Mouse (Mus musculus) forebrain, postnatal 0 days (tissue): ENCODE data around the gene Napsa. TPM values are rescaled to one million over a fixed set of nuclear protein-coding genes. Genes with fewer than 3 reads are reported as not detected.

Experiments used
- ATAC-seq: fragments of 200-750 bp; cut with Nextera tagmentation; 2 replicates; pipeline ENCODE4 v1.8.0; 2017; ENCODE audit warnings: mild to moderate bottlenecking, moderate library complexity
- DNase-seq: peaks from one replicate; pipeline ENCODE4 v3.0.0-alpha.2; 2015
- H3K27ac ChIP-seq: fragments of 300-500 bp; sonication (generic); 2 replicates; pipeline ENCODE4 v1.5.1; 2014; ENCODE audit warnings: low read depth, mild to moderate bottlenecking, antibody characterized with exemption, low read length, moderate library complexity, mixed read lengths
- H3K27me3 ChIP-seq: fragments of 300-500 bp; sonication (generic); 2 replicates; pipeline ENCODE4 v1.6.1; 2014; ENCODE audit warnings: mild to moderate bottlenecking, low read length, mixed read lengths; ENCODE audit not compliant: insufficient read depth
- H3K36me3 ChIP-seq: fragments of 300-500 bp; sonication (generic); 2 replicates; pipeline ENCODE4 v1.6.1; 2014; ENCODE audit warnings: mild to moderate bottlenecking, moderate library complexity; ENCODE audit not compliant: insufficient read depth
- H3K4me1 ChIP-seq: fragments of 300-500 bp; sonication (generic); 2 replicates; pipeline ENCODE4 v1.6.1; 2014; ENCODE audit warnings: antibody characterized with exemption; ENCODE audit not compliant: insufficient read depth
- H3K4me2 ChIP-seq: fragments of 300-500 bp; sonication (generic); 2 replicates; pipeline ENCODE4 v1.6.1; 2014; ENCODE audit warnings: low read depth, mild to moderate bottlenecking, moderate library complexity
- H3K4me3 ChIP-seq: fragments of 300-500 bp; sonication (generic); 2 replicates; pipeline ENCODE4 v1.5.1; 2014; ENCODE audit warnings: low read depth, low read length, mixed read lengths
- H3K9ac ChIP-seq: fragments of 300-500 bp; sonication (generic); 2 replicates; pipeline ENCODE4 v1.6.1; 2014; ENCODE audit warnings: mild to moderate bottlenecking
- H3K9me3 ChIP-seq: fragments of 300-500 bp; sonication (generic); 2 replicates; pipeline ENCODE4 v1.6.1; 2016; ENCODE audit warnings: low read length
- CTCF ChIP-seq: sonication (generic); IDR thresholded peaks from 2 replicates; pipeline ENCODE4 v1.5.1; 2016; ENCODE audit warnings: antibody characterized with exemption, control low read depth, low read depth
- WGBS: fragments of 180-500 bp; shearing (Covaris S2); extraction: QIAGEN DNeasy Blood & Tissue Kit; methylation state at CpG from one replicate; pipeline ENCODE4 v1.1.7; 2014; 5-methylcytosine and 5-hydroxymethylcytosine counted together
- polyA plus RNA-seq: library from polyadenylated mRNA; unstranded; fragments of >200 nt; fragmentation: Nextera tagmentation; extraction: Ambion mirVana; gene quantifications from 2 replicates; pipeline ENCODE4 v1.2.1, GENCODE M21; 2015
- total RNA-seq: library from RNA; depleted of rRNA; stranded (reverse); fragments of >200 nt; gene quantifications from 2 replicates; pipeline ENCODE4 v1.2.3, GENCODE M21; 2014

Gene Napsa
- total and polyA plus RNA-seq, 2 experiments from 2014 or later, result 0.24 to 0.71 TPM

DNA sequence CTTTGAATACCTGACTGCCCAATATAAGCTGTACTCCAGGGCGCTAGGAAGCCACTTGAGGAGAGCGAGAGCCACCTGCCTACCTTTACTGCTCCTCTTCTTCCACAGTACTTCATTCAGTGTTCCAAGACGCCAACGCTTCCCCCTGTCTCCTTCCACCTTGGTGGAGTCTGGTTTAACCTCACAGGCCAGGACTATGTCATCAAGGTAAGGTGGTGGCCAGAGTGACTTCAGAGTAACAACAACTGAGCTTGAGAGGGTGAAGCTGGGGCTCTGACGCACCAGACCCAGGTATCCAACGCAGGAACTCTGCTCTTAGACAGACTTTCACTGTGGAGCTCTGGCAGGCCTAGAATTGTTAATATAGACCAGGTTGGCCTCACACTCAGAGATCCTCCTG lies 13.4 kb downstream of the Napsa start:
- Histone ChIP-seq H3K36me3 (no peaks in the 10 kb centered on the region), H3K9me3 (no peaks in the 10 kb centered on the region), H3K4me3 (no peak overlapping the region), H3K4me1 (peaks cover 16% of the 10 kb centered on the region; the same call in 1 of the 2 replicates), H3K27me3 (no peaks in the 10 kb centered on the region), H3K4me2 (no peak overlapping the region), H3K9ac (no peak overlapping the region), H3K27ac (no peak overlapping the region)
- no peak for DNase-seq
- TF ChIP-seq CTCF, result no peak
- WGBS, result 92% methylated on average over 6 of the region's 6 CpGs
- no peak for ATAC-seq

DNA sequence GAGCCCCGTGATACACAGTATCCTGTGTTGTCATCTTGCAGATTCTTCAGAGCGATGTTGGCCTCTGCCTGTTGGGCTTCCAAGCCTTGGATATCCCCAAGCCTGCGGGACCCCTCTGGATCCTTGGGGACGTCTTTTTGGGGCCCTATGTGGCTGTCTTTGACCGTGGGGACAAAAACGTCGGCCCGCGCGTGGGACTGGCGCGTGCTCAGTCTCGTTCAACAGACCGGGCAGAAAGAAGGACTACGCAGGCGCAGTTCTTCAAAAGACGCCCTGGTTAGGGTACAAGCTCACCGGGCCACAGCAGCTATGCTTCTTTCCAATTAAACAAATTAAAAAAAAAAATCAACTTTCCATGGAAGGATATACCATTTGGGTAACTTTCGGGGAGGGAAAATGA lies 14.3 kb downstream of the Napsa start:
- H3K27ac ChIP-seq, result peak overlapping the region; percentile 68
- peaks cover 16% of the 10 kb centered on the region; the same call in 1 of the 2 replicates for H3K4me1 ChIP-seq
- no peak for TF ChIP-seq CTCF
- H3K27me3 ChIP-seq, result no peaks in the 10 kb centered on the region
- H3K36me3 ChIP-seq, result no peaks in the 10 kb centered on the region
- H3K4me2 ChIP-seq, result peak overlapping the region; percentile 97
- no peaks in the 10 kb centered on the region for H3K9me3 ChIP-seq
- DNase-seq (peak; percentile 91), ATAC-seq (peak; percentile 17; the same call in 1 of the 2 replicates)
- peak overlapping the region; percentile 50 for H3K4me3 ChIP-seq
- H3K9ac ChIP-seq, result peak overlapping the region; percentile 57
- 10% methylated on average over 19 of the region's 19 CpGs for WGBS

DNA sequence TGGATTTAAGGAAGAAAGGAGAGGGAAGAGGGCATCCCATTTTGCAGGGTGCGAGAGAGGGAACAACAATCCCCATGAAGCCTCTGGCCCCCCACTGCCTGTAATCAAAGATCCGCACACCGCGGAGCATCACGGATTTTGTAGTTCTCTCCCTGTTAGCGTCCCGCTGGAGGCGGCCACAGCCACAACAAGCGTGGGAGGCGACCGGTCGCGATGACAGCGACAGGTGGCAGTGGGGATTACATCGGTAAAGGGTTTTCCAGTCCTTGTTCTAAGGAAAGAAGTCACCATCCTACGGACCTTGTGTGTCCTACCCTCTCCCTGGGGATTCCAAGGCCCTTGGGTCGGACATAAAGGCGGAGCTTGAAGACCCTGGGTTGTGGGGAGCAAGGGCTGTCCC lies 14.8 kb downstream of the Napsa start:
- Histone ChIP-seq H3K4me1 (peaks cover 16% of the 10 kb centered on the region; the same call in 1 of the 2 replicates), H3K27me3 (peaks cover 3% of the 10 kb centered on the region), H3K36me3 (no peaks in the 10 kb centered on the region), H3K9ac (peak overlapping the region; percentile 57), H3K9me3 (no peaks in the 10 kb centered on the region), H3K4me3 (peak overlapping the region; percentile 50), H3K4me2 (peak overlapping the region; percentile 97), H3K27ac (peak overlapping the region; percentile 68; the same call in 1 of the 2 replicates)
- DNase-seq (peak; percentile 91), ATAC-seq (peak; percentile 61)
- 0% methylated on average over 18 of the region's 18 CpGs for WGBS
- TF ChIP-seq CTCF, result peak; percentile 29

DNA sequence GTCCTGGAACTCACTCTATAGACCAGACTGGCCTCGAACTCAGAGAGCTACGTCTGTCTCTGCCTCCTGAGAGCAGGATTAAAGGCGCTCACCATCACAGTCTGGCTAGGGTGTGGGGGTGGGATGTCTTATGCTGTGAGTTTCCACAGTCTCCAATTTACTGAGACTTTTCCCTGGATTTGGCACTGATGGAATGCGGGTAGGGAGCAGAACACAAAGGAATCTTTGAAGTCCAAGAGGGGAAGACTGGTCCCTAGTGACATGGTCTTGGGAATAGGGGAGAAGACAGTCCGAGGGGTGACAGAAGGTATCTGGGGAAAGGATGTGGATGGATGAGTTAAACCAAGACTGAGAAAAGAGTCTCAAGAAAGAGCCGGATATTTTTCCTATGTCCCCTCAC lies 15.5 kb downstream of the Napsa start:
- Histone ChIP-seq H3K36me3 (no peaks in the 10 kb centered on the region), H3K4me3 (peak overlapping the region; percentile 50), H3K9ac (peak overlapping the region; percentile 57; the same call in 1 of the 2 replicates), H3K4me2 (peak overlapping the region; percentile 97), H3K9me3 (no peaks in the 10 kb centered on the region), H3K27me3 (peaks cover 11% of the 10 kb centered on the region), H3K4me1 (peaks cover 18% of the 10 kb centered on the region; the same call in 1 of the 2 replicates), H3K27ac (no peak overlapping the region)
- DNase-seq (peak; percentile 5), ATAC-seq (no peak)
- WGBS, result 27% methylated on average over 6 of the region's 6 CpGs
- no peak for TF ChIP-seq CTCF

DNA sequence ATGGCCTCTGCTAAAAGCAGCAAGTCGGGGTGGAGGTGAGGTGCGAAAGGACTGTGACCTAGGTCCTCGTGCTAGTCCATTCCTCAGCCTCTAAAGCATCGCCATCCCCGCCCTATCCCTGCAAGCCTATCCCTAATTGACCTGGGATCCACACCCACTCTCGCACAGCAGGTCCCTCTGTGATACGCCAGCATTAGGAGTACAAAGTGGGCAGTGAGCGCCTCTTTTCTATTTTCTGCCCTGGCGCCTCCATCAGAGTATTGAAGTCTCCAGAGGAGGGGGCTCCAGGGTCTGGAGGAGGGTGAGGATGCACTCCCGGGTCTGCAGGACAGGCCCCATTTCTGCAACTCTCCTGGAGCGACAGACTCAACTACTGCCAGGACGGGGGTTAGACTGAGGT lies 16.2 kb downstream of the Napsa start:
- peaks cover 25% of the 10 kb centered on the region; the same call in 1 of the 2 replicates for H3K4me1 ChIP-seq
- DNase-seq, result no peak
- ATAC-seq, result no peak
- peak overlapping the region; percentile 47 for H3K4me3 ChIP-seq
- peak overlapping the region; percentile 97 for H3K4me2 ChIP-seq
- 8% methylated on average over 12 of the region's 12 CpGs for WGBS
- TF ChIP-seq CTCF, result no peak
- H3K36me3 ChIP-seq, result no peaks in the 10 kb centered on the region
- peaks cover 17% of the 10 kb centered on the region for H3K27me3 ChIP-seq
- H3K9ac ChIP-seq, result peak overlapping the region; percentile 53
- no peaks in the 10 kb centered on the region for H3K9me3 ChIP-seq
- H3K27ac ChIP-seq, result no peak overlapping the region

DNA sequence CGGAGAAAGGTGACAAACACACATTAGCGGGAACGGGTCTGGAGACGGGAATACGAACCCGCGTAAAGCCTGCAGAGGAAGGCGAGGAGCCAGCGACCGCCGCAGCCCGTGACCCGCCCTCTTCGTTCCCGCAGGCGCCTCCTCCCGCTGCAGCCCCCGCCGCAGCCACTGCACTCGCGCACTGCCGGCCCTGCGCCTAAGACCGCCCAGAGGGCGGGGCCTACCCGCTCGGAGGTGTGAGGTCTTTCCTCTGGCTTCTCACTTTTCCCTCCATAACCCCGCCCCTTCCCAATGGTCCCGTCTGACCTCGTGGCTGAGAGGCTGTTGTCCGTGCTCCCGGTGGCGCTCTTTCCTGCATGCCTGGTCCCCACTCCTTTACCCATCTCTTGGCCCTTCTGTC lies 17.0 kb downstream of the Napsa start:
- peak; percentile 32 for TF ChIP-seq CTCF
- peaks cover 30% of the 10 kb centered on the region; the same call in 1 of the 2 replicates for H3K4me1 ChIP-seq
- DNase-seq (peak; percentile 81), ATAC-seq (peak; percentile 10; the same call in 1 of the 2 replicates)
- H3K27me3 ChIP-seq, result peaks cover 17% of the 10 kb centered on the region
- peak overlapping the region; percentile 97 for H3K4me2 ChIP-seq
- H3K36me3 ChIP-seq, result no peaks in the 10 kb centered on the region
- WGBS, result 1% methylated on average over 28 of the region's 33 CpGs
- peak overlapping the region; percentile 53 for H3K9ac ChIP-seq
- H3K4me3 ChIP-seq, result peak overlapping the region; percentile 47
- H3K9me3 ChIP-seq, result no peaks in the 10 kb centered on the region
- peak overlapping the region; percentile 57 for H3K27ac ChIP-seq

DNA sequence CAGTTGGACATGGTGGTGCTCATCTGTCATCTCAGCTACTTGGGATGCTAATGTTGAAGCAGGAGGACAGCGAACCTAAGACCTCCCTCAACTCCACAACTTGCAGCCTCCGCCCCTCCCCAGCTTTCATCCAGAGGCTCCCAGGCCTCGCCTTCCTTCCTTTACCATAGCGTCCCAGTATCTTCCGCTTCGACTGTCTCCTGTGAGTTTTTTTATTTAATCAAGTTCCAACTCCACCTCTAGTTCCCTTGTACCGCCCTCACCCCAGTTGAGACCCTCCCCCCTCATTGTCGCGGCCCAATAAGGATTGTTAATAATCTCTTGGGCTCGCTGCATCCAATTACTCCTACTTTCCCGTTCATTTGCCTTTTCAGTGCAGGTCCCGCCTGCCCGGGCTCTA lies 17.8 kb downstream of the Napsa start:
- Histone ChIP-seq H3K27me3 (peaks cover 17% of the 10 kb centered on the region), H3K27ac (peak overlapping the region; percentile 50), H3K4me3 (peak overlapping the region; percentile 47), H3K4me1 (peaks cover 37% of the 10 kb centered on the region; the same call in 1 of the 2 replicates), H3K9ac (peak overlapping the region; percentile 18; the same call in 1 of the 2 replicates), H3K9me3 (no peaks in the 10 kb centered on the region), H3K36me3 (no peaks in the 10 kb centered on the region), H3K4me2 (peak overlapping the region; percentile 97)
- DNase-seq, result peak; percentile 54
- TF ChIP-seq CTCF, result no peak
- ATAC-seq, result peak; percentile 2; the same call in 1 of the 2 replicates
- 3% methylated on average over 13 of the region's 13 CpGs for WGBS
